Mouse (Mus musculus) lung, embryonic 16.5 days (tissue): ENCODE results near the gene Tmem106c. TPM values are rescaled to one million over a fixed set of nuclear protein-coding genes. Genes with fewer than 3 reads are reported as not detected.

Experiments used
- ATAC-seq: fragments of 200-750 bp; cut with Nextera tagmentation; 2 replicates; pipeline ENCODE4 v1.8.0; 2017; ENCODE audit warnings: low read depth, mild to moderate bottlenecking, moderate library complexity
- H3K27ac ChIP-seq: fragments of 300-500 bp; sonication (generic); 2 replicates; pipeline ENCODE4 v1.5.1; 2014; ENCODE audit warnings: mild to moderate bottlenecking, control low read depth, low read length
- H3K27me3 ChIP-seq: fragments of 300-500 bp; sonication (generic); 2 replicates; pipeline ENCODE4 v1.6.1; 2014; ENCODE audit warnings: low read depth, low read length, mixed read lengths; ENCODE audit not compliant: control insufficient read depth, insufficient read depth
- H3K36me3 ChIP-seq: fragments of 300-500 bp; sonication (generic); 2 replicates; pipeline ENCODE4 v1.6.1; 2014; ENCODE audit warnings: low read length; ENCODE audit not compliant: control insufficient read depth, insufficient read depth
- H3K4me1 ChIP-seq: fragments of 300-500 bp; sonication (generic); replicated peaks from 2 replicates; pipeline ENCODE4 v1.6.1; 2014; ENCODE audit warnings: low read length, mixed read lengths; ENCODE audit not compliant: control insufficient read depth, insufficient read depth
- H3K4me2 ChIP-seq: fragments of 300-500 bp; sonication (generic); 2 replicates; pipeline ENCODE4 v1.6.1; 2014; ENCODE audit warnings: low read depth, low read length, control low read depth
- H3K4me3 ChIP-seq: fragments of 300-500 bp; sonication (generic); 2 replicates; pipeline ENCODE4 v1.5.1; 2014; ENCODE audit warnings: mild to moderate bottlenecking, low read length, control low read depth
- H3K9ac ChIP-seq: fragments of 300-500 bp; sonication (generic); 2 replicates; pipeline ENCODE4 v1.6.1; 2014; ENCODE audit warnings: low read length, control low read depth
- H3K9me3 ChIP-seq: fragments of 300-500 bp; sonication (generic); 2 replicates; pipeline ENCODE4 v1.6.1; 2016; ENCODE audit warnings: low read length; ENCODE audit not compliant: control insufficient read depth
- WGBS: fragments of 180-500 bp; shearing (Covaris S2); extraction: QIAGEN DNeasy Blood & Tissue Kit; methylation state at CpG from one replicate; pipeline ENCODE4 v1.1.7; 2014; 5-methylcytosine and 5-hydroxymethylcytosine counted together
- polyA plus RNA-seq: library from polyadenylated mRNA; unstranded; fragments of >200 nt; fragmentation: Nextera tagmentation; extraction: Ambion mirVana; gene quantifications from 2 replicates; pipeline ENCODE4 v1.2.1, GENCODE M21; 2015

Gene Tmem106c
- polyA plus RNA-seq, 1 experiment from 2014 or later, result 46.6 TPM

DNA sequence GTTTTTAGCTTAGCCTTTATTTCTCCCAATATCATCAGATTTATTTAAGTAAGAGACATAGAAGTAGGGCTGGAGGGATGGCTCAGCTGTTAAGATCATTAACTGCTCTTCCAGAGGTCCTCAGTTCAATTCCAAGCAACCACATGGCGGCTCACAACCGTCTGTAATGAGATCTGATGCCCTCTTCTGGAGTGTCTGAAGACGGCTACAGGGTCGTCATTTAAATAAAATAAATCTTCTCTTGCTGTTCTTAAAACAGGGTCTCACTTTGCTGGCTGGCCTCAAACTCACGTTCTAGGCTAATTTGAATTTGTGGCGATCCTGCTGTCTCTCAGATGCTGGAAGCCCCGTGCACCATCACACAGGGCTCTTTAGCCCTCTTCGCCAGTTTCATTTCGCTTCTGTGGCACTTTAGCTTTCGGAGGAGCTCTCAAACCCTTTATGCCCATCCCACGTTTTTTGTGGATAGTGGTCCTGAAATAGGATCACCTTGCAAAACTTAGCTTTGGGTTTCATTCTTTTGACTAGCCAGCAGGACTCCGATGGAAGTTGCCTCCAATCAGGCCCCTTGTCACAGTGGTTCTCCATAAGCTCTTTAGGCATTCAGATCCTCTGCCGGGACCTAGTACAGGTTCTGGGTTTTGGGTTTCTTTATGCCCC lies 541 bp upstream of the Tmem106c start:
- Histone ChIP-seq H3K9ac (peak overlapping the region; percentile 86), H3K4me1 (peaks cover 5% of the 10 kb centered on the region), H3K4me2 (peak overlapping the region; percentile 93), H3K36me3 (no peaks in the 10 kb centered on the region), H3K27ac (peak overlapping the region; percentile 66), H3K9me3 (no peaks in the 10 kb centered on the region), H3K27me3 (no peaks in the 10 kb centered on the region), H3K4me3 (peak overlapping the region; percentile 80)
- 9% methylated on average over 13 of the region's 13 CpGs for WGBS
- no peak for ATAC-seq

DNA sequence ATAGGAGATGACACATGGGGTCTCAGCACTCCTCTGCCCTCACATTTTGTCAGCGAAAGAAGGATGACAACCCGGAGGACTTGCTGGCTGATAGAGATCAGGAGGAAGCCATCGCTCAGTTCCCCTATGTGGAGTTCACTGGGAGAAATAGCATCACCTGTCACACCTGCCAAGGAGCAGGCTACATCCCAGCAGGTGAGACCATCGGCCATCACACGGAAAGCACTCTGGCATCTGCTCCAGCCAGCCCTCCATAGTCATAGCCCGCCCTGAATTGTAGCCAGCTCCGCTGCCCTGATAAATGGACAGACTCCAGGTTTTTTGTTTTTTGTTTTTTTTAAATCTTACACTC lies 812 bp downstream of the Tmem106c start:
- Histone ChIP-seq H3K36me3 (no peaks in the 10 kb centered on the region), H3K9ac (peak overlapping the region; percentile 84), H3K27ac (no peak overlapping the region; the same call in 1 of the 2 replicates), H3K4me1 (peaks cover 5% of the 10 kb centered on the region), H3K9me3 (no peaks in the 10 kb centered on the region), H3K27me3 (no peaks in the 10 kb centered on the region), H3K4me3 (peak overlapping the region; percentile 80), H3K4me2 (peak overlapping the region; percentile 93)
- WGBS, result 25% methylated on average over 7 of the region's 7 CpGs
- ATAC-seq, result peak; percentile 17

- Histone ChIP-seq H3K9ac (no peak overlapping the region), H3K27ac (no peak overlapping the region), H3K4me2 (no peak overlapping the region), H3K9me3 (no peaks in the 10 kb centered on the region), H3K36me3 (no peaks in the 10 kb centered on the region), H3K4me1 (peaks cover 5% of the 10 kb centered on the region), H3K4me3 (no peak overlapping the region), H3K27me3 (no peaks in the 10 kb centered on the region)
- ATAC-seq, result no peak
- WGBS, result 55% methylated on average over 17 of the region's 17 CpGs
Observed at GRCm38 (mm10) chr15:97965311-97966045, 1.5 kb downstream of the Tmem106c start.

DNA sequence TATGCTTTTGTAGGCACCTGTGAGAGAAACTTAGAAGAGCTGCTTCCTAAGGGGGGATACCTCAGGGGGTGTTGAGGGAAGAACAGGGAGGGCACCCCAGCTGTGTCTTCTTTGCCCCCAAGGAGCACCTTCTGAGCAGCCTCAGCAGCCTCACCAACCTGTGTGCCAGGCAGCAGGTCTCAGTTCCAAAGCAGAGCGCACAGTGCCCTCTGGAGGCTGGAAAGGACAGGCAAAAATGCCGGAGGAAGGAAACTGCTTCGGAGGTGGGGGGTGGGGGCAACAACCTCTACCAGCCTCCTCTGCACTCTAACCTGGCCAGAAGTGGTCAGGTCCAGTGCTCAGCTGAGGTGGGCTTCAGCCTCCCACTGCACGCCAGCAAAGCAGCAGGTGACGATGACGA lies 6.3 kb downstream of the Tmem106c start:
- no peak overlapping the region for H3K4me3 ChIP-seq
- H3K36me3 ChIP-seq, result no peaks in the 10 kb centered on the region
- no peak overlapping the region for H3K9ac ChIP-seq
- no peak overlapping the region for H3K27ac ChIP-seq
- no peak; the same call in 1 of the 2 replicates for ATAC-seq
- 33% methylated on average over 6 of the region's 6 CpGs for WGBS
- H3K9me3 ChIP-seq, result no peaks in the 10 kb centered on the region
- no peaks in the 10 kb centered on the region for H3K27me3 ChIP-seq
- no peak overlapping the region for H3K4me2 ChIP-seq
- H3K4me1 ChIP-seq, result no peaks in the 10 kb centered on the region

GRCm38 (mm10) chr15:97972580-97972979 lies 8.6 kb downstream of the Tmem106c start:
- H3K27me3 ChIP-seq, result no peaks in the 10 kb centered on the region
- H3K9ac ChIP-seq, result no peak overlapping the region
- no peaks in the 10 kb centered on the region for H3K36me3 ChIP-seq
- WGBS, result 75% methylated on average over 6 of the region's 6 CpGs
- H3K9me3 ChIP-seq, result no peaks in the 10 kb centered on the region
- H3K4me3 ChIP-seq, result no peak overlapping the region
- no peak overlapping the region for H3K4me2 ChIP-seq
- ATAC-seq, result no peak
- H3K27ac ChIP-seq, result no peak overlapping the region
- H3K4me1 ChIP-seq, result no peaks in the 10 kb centered on the region

GRCm38 (mm10) chr15:97973248-97974005 lies 9.4 kb downstream of the Tmem106c start:
- ATAC-seq, result no peak
- H3K9me3 ChIP-seq, result no peaks in the 10 kb centered on the region
- no peaks in the 10 kb centered on the region for H3K4me1 ChIP-seq
- 42% methylated on average over 11 of the region's 11 CpGs for WGBS
- H3K27ac ChIP-seq, result no peak overlapping the region
- H3K36me3 ChIP-seq, result no peaks in the 10 kb centered on the region
- no peak overlapping the region for H3K4me2 ChIP-seq
- H3K27me3 ChIP-seq, result no peaks in the 10 kb centered on the region
- no peak overlapping the region for H3K4me3 ChIP-seq
- H3K9ac ChIP-seq, result no peak overlapping the region

DNA sequence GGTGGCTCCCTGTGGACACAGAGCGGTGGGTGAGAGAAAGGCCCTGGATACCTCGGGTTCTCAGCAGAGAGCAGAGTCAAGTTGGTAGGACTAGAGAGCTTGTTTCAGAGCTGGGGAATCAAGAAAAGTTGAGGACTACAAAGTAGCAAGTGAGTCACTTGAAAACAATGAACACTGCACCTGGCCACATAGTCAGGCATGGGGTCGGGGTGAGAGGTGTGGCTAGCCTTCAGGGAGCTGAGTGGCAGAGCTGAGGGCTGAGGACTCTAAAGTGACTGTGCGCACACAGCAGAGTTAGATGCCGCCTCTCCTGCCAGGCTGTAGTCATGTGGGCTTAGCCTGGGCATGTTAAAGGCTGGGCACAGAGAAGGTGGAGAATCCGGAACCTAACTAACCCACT lies 17.6 kb downstream of the Tmem106c start:
- WGBS, result 77% methylated on average over 6 of the region's 6 CpGs
- Histone ChIP-seq H3K27ac (no peak overlapping the region), H3K9me3 (peaks cover 6% of the 10 kb centered on the region), H3K4me3 (no peak overlapping the region), H3K27me3 (no peaks in the 10 kb centered on the region), H3K4me1 (no peaks in the 10 kb centered on the region), H3K4me2 (no peak overlapping the region), H3K9ac (no peak overlapping the region), H3K36me3 (0 out of 2 replicates have a peak, but pooled peaks cover 3% of the 10 kb centered on the region)
- ATAC-seq, result peak; percentile 43; the same call in 1 of the 2 replicates

GRCm38 (mm10) chr15:97989544-97989943 lies 25.5 kb downstream of the Tmem106c start:
- WGBS, result 37% methylated on average over 1 of the region's 1 CpGs
- H3K9me3 ChIP-seq, result no peaks in the 10 kb centered on the region
- H3K4me3 ChIP-seq, result no peak overlapping the region
- H3K27me3 ChIP-seq, result no peaks in the 10 kb centered on the region
- H3K27ac ChIP-seq, result no peak overlapping the region
- no peak overlapping the region for H3K9ac ChIP-seq
- no peak for ATAC-seq
- H3K4me2 ChIP-seq, result no peak overlapping the region
- H3K4me1 ChIP-seq, result peaks cover 9% of the 10 kb centered on the region
- H3K36me3 ChIP-seq, result no peaks in the 10 kb centered on the region

GRCm38 (mm10) chr15:97990124-97990523 lies 26.1 kb downstream of the Tmem106c start:
- Histone ChIP-seq H3K36me3 (no peaks in the 10 kb centered on the region), H3K27ac (no peak overlapping the region), H3K27me3 (no peaks in the 10 kb centered on the region; the same call in 1 of the 2 replicates), H3K4me1 (peaks cover 9% of the 10 kb centered on the region), H3K9ac (no peak overlapping the region), H3K9me3 (no peaks in the 10 kb centered on the region), H3K4me2 (no peak overlapping the region), H3K4me3 (no peak overlapping the region)
- ATAC-seq, result no peak
- WGBS, result 5% methylated on average over 6 of the region's 6 CpGs
